In the genomic region with DNA sequence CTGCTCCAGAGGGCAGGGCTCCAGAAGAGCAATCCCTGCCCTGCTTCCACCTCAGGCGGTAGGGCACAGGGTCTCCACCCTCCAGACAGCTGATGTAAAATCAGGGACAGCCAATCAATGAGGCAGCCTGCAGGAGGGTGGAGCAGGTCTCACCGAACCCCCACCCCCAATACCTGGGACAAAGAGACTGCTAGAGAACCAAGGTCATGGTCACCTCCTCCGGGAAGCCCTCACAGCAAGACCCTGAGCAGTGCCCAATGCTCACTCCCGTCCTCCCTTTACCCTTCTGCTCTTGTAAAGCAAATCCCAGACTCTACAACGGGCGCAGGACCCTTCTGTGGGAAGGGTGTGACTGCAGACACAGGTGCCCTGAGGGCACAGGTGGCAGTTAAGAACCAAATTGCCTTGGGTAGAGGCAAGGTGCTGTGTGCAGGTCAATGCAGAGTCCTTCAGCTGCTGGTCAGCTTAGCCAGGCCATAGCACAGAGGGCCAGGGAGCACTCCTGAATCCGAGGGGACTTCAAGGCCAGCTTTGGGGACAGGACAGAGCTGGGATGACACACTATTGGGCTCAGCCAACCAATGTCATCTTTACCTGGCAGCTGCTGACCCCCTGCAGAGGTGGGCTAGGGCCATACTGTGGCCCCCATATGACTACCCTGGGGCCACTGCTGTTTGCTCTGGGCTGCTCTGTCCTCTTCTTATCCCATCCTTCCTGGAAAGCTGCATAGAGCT, we compare ENCODE assay signal across 8 mouse cellular contexts. TPM values are rescaled to one million over a fixed set of nuclear protein-coding genes. Genes with fewer than 3 reads are reported as not detected.
DNase-seq lines count a peak whose midpoint lies in the region; ATAC-seq and TF ChIP-seq lines count a peak whose summit lies in the region.

No protein-coding gene starts in this region.

- DNase-seq in heart, adult 9 months (ENCODE audit: low spot score in 2 of 2) = no peak
- DNase-seq in midbrain, embryonic 11.5 days (ENCODE audit: low spot score, missing footprints) = no peak
- no peak for DNase-seq in thymus, adult 2 months
- DNase-seq in embryo, embryonic 10 days (ENCODE audit: low spot score) = no peak
- DNase-seq in natural killer cell, adult 2 months (ENCODE audit: low spot score in 2 of 2) = no peak

- no peak for ATAC-seq in heart, embryonic 12.5 days (ENCODE audit: insufficient number of reproducible peaks, low FRiP score)
- ATAC-seq in hindbrain, embryonic 12.5 days (ENCODE audit: low FRiP score) = no peak
- ATAC-seq in midbrain, embryonic 11.5 days (ENCODE audit: low FRiP score) = no peak

- H3K36me3 ChIP-seq in heart, embryonic 12.5 days = peaks cover 14% of the 10 kb centered on the region
- H3K36me3 ChIP-seq in hindbrain, embryonic 12.5 days = peaks cover 11% of the 10 kb centered on the region; the same call in 1 of the 2 replicates
- H3K36me3 ChIP-seq in midbrain, embryonic 11.5 days (ENCODE audit: control insufficient read depth, insufficient read depth, low read length) = no peaks in the 10 kb centered on the region
- H3K36me3 ChIP-seq in thymus, adult 2 months (ENCODE audit: control insufficient read depth, insufficient read depth, low read length) = no peaks in the 10 kb centered on the region

- peak overlapping the region; percentile 99 for H3K4me2 ChIP-seq in heart, embryonic 12.5 days
- peak overlapping the region; percentile 98 for H3K4me2 ChIP-seq in hindbrain, embryonic 12.5 days (replicated peaks)
- peak overlapping the region; percentile 82 for H3K4me2 ChIP-seq in midbrain, embryonic 11.5 days

- H3K4me3 ChIP-seq in heart, embryonic 12.5 days = peak overlapping the region; percentile 99
- peak overlapping the region; percentile 98; the same call in 1 of the 2 replicates for H3K4me3 ChIP-seq in bone marrow macrophage, adult 2 months (ENCODE audit: insufficient read depth, low read length)
- peak overlapping the region; percentile 94; the same call in 1 of the 2 replicates for H3K4me3 ChIP-seq in hindbrain, embryonic 12.5 days
- H3K4me3 ChIP-seq in midbrain, embryonic 11.5 days (ENCODE audit: low read depth, low read length) = 0 out of 2 replicates have a peak overlapping the region, but pooled peaks have one; percentile 2
- H3K4me3 ChIP-seq in thymus, adult 2 months (ENCODE audit: control insufficient read depth, insufficient read depth, low read length) = no peak overlapping the region

- H3K9me3 ChIP-seq in heart, embryonic 12.5 days (replicated peaks) = no peaks in the 10 kb centered on the region
- no peaks in the 10 kb centered on the region for H3K9me3 ChIP-seq in hindbrain, embryonic 12.5 days (replicated peaks)
- H3K9me3 ChIP-seq in midbrain, embryonic 11.5 days (ENCODE audit: control insufficient read depth, low read length) = no peaks in the 10 kb centered on the region

- H3K27ac ChIP-seq in heart, embryonic 12.5 days (ENCODE audit: poor library complexity, severe bottlenecking) = no peak overlapping the region
- H3K27ac ChIP-seq in bone marrow macrophage, adult 2 months (ENCODE audit: insufficient read depth, low read depth, low read length) = no peak overlapping the region
- H3K27ac ChIP-seq in hindbrain, embryonic 12.5 days = no peak overlapping the region
- H3K27ac ChIP-seq in midbrain, embryonic 11.5 days (ENCODE audit: low read depth, low read length) = no peak overlapping the region
- no peak overlapping the region for H3K27ac ChIP-seq in thymus, adult 2 months (ENCODE audit: control insufficient read depth, insufficient read depth, low read length)

- H3K9ac ChIP-seq in heart, embryonic 12.5 days = peak overlapping the region; percentile 96
- peak overlapping the region; percentile 96 for H3K9ac ChIP-seq in hindbrain, embryonic 12.5 days
- peak overlapping the region; percentile 86 for H3K9ac ChIP-seq in midbrain, embryonic 11.5 days (ENCODE audit: low read length)

- TF ChIP-seq POLR2A in bone marrow macrophage, adult 2 months (IDR thresholded peaks at IDR 0.05; ENCODE audit: borderline replicate concordance, low read depth, low read length) = no peak
- TF ChIP-seq POLR2A in thymus, adult 2 months (IDR thresholded peaks at IDR 0.05; ENCODE audit: control insufficient read depth, extremely low read depth, insufficient read depth, low read length, poor library complexity) = no peak

- no peaks in the 10 kb centered on the region for H3K27me3 ChIP-seq in heart, embryonic 12.5 days (replicated peaks)
- no peaks in the 10 kb centered on the region for H3K27me3 ChIP-seq in hindbrain, embryonic 12.5 days
- no peaks in the 10 kb centered on the region for H3K27me3 ChIP-seq in midbrain, embryonic 11.5 days (ENCODE audit: control insufficient read depth, insufficient read depth, low read length)
- no peaks in the 10 kb centered on the region for H3K27me3 ChIP-seq in thymus, adult 2 months (ENCODE audit: control insufficient read depth, insufficient read depth, low read length)

- 78% methylated on average over 7 of the region's 7 CpGs for WGBS in heart, embryonic 12.5 days
- WGBS in hindbrain, embryonic 12.5 days = 76% methylated on average over 7 of the region's 7 CpGs
- 78% methylated on average over 7 of the region's 7 CpGs for WGBS in midbrain, embryonic 11.5 days
- 90% methylated on average over 7 of the region's 7 CpGs for WGBS in thymus, adult 2 months

- TF ChIP-seq CTCF in bone marrow macrophage, adult 2 months (IDR thresholded peaks at IDR 0.05; ENCODE audit: low read depth, low read length) = no peak
- no peak for TF ChIP-seq CTCF in thymus, adult 2 months (IDR thresholded peaks at IDR 0.05; ENCODE audit: borderline replicate concordance, control insufficient read depth, extremely low read depth, insufficient read depth, low read length, poor library complexity)

- H3K4me1 ChIP-seq in heart, embryonic 12.5 days (replicated peaks) = peaks cover 49% of the 10 kb centered on the region
- H3K4me1 ChIP-seq in bone marrow macrophage, adult 2 months (ENCODE audit: control insufficient read depth, insufficient read depth, low read length) = peaks cover 18% of the 10 kb centered on the region
- peaks cover 38% of the 10 kb centered on the region for H3K4me1 ChIP-seq in hindbrain, embryonic 12.5 days
- peaks cover 23% of the 10 kb centered on the region for H3K4me1 ChIP-seq in midbrain, embryonic 11.5 days (ENCODE audit: control insufficient read depth, insufficient read depth, low read length)
- H3K4me1 ChIP-seq in thymus, adult 2 months (replicated peaks; ENCODE audit: control insufficient read depth, insufficient read depth, low read length) = peaks cover 39% of the 10 kb centered on the region

RNA-seq across cellular contexts. Expression of a gene that starts 2.1 kb away (rescaled TPM):
- 58.4 and 66.2 TPM in 2 replicates for polyA plus RNA-seq in heart, embryonic 12.5 days (2016; fragmentation: Nextera tagmentation; extraction: Ambion mirVana)
- polyA plus RNA-seq in bone marrow macrophage, adult 2 months (2012; ENCODE audit: insufficient read depth, insufficient read length, missing spikeins) = 10.1 and 10.5 TPM in 2 replicates
- polyA plus RNA-seq in hindbrain, embryonic 12.5 days (2016; fragmentation: Nextera tagmentation; extraction: Ambion mirVana) = 75.2 and 76.3 TPM in 2 replicates
- polyA plus RNA-seq in midbrain, embryonic 11.5 days (2014; fragmentation: Nextera tagmentation; extraction: Ambion mirVana) = 55.8 and 59.3 TPM in 2 replicates
- polyA plus RNA-seq in thymus, adult 2 months (2012; rRNA removed) = 73.1 and 81.0 TPM in 2 replicates

RNA-seq across cellular contexts. Expression of a gene that starts 16.4 kb away (rescaled TPM):
- polyA plus RNA-seq in heart, embryonic 12.5 days (2016; fragmentation: Nextera tagmentation; extraction: Ambion mirVana) = 636 and 677 TPM in 2 replicates
- polyA plus RNA-seq in bone marrow macrophage, adult 2 months (2012; ENCODE audit: insufficient read depth, insufficient read length, missing spikeins) = 478 and 551 TPM in 2 replicates
- 476 and 504 TPM in 2 replicates for polyA plus RNA-seq in hindbrain, embryonic 12.5 days (2016; fragmentation: Nextera tagmentation; extraction: Ambion mirVana)
- polyA plus RNA-seq in midbrain, embryonic 11.5 days (2014; fragmentation: Nextera tagmentation; extraction: Ambion mirVana) = 306 and 325 TPM in 2 replicates
- 3,110 and 3,125 TPM in 2 replicates for polyA plus RNA-seq in thymus, adult 2 months (2012; rRNA removed)

RNA-seq across cellular contexts. Expression of a gene that starts 18.9 kb away (rescaled TPM):
- polyA plus RNA-seq in heart, embryonic 12.5 days (2016; fragmentation: Nextera tagmentation; extraction: Ambion mirVana) = 1.9 and 2.3 TPM in 2 replicates
- polyA plus RNA-seq in bone marrow macrophage, adult 2 months (2012; ENCODE audit: insufficient read depth, insufficient read length, missing spikeins) = 23.5 and 24.2 TPM in 2 replicates
- 0.75 and 0.82 TPM in 2 replicates for polyA plus RNA-seq in hindbrain, embryonic 12.5 days (2016; fragmentation: Nextera tagmentation; extraction: Ambion mirVana)
- polyA plus RNA-seq in midbrain, embryonic 11.5 days (2014; fragmentation: Nextera tagmentation; extraction: Ambion mirVana) = 1.1 and 1.4 TPM in 2 replicates
- polyA plus RNA-seq in thymus, adult 2 months (2012; rRNA removed) = 9.5 and 10.6 TPM in 2 replicates

RNA-seq across cellular contexts. Expression of a gene that starts 31.5 kb away (rescaled TPM):
- polyA plus RNA-seq in heart, embryonic 12.5 days (2016; fragmentation: Nextera tagmentation; extraction: Ambion mirVana) = 25.8 and 30.8 TPM in 2 replicates
- 17.9 and 24.5 TPM in 2 replicates for polyA plus RNA-seq in bone marrow macrophage, adult 2 months (2012; ENCODE audit: insufficient read depth, insufficient read length, missing spikeins)
- polyA plus RNA-seq in hindbrain, embryonic 12.5 days (2016; fragmentation: Nextera tagmentation; extraction: Ambion mirVana) = 30.6 and 32.1 TPM in 2 replicates
- polyA plus RNA-seq in midbrain, embryonic 11.5 days (2014; fragmentation: Nextera tagmentation; extraction: Ambion mirVana) = 6.0 and 6.2 TPM in 2 replicates
- 100 and 115 TPM in 2 replicates for polyA plus RNA-seq in thymus, adult 2 months (2012; rRNA removed)

RNA-seq across cellular contexts. Expression of a gene that starts 43.0 kb away (rescaled TPM):
- 0.42 and 0.52 TPM in 2 replicates for polyA plus RNA-seq in heart, embryonic 12.5 days (2016; fragmentation: Nextera tagmentation; extraction: Ambion mirVana)
- polyA plus RNA-seq in bone marrow macrophage, adult 2 months (2012; ENCODE audit: insufficient read depth, insufficient read length, missing spikeins) = 0.46 TPM in 1 of 2 replicates, not detected in the other
- polyA plus RNA-seq in hindbrain, embryonic 12.5 days (2016; fragmentation: Nextera tagmentation; extraction: Ambion mirVana) = 0.52 and 0.65 TPM in 2 replicates
- polyA plus RNA-seq in midbrain, embryonic 11.5 days (2014; fragmentation: Nextera tagmentation; extraction: Ambion mirVana) = 0.37 and 0.43 TPM in 2 replicates
- 84.3 and 87.2 TPM in 2 replicates for polyA plus RNA-seq in thymus, adult 2 months (2012; rRNA removed)
